Mouse (Mus musculus) lung, embryonic 16.5 days (tissue): ENCODE results near the gene Msi1. TPM values are rescaled to one million over a fixed set of nuclear protein-coding genes. Genes with fewer than 3 reads are reported as not detected.

Source experiments
- ATAC-seq: fragments of 200-750 bp; cut with Nextera tagmentation; 2 replicates; pipeline ENCODE4 v1.8.0; 2017; ENCODE audit warnings: low read depth, mild to moderate bottlenecking, moderate library complexity
- H3K27ac ChIP-seq: fragments of 300-500 bp; sonication (generic); 2 replicates; pipeline ENCODE4 v1.5.1; 2014; ENCODE audit warnings: mild to moderate bottlenecking, control low read depth, low read length
- H3K27me3 ChIP-seq: fragments of 300-500 bp; sonication (generic); 2 replicates; pipeline ENCODE4 v1.6.1; 2014; ENCODE audit warnings: low read depth, low read length, mixed read lengths; ENCODE audit not compliant: control insufficient read depth, insufficient read depth
- H3K36me3 ChIP-seq: fragments of 300-500 bp; sonication (generic); 2 replicates; pipeline ENCODE4 v1.6.1; 2014; ENCODE audit warnings: low read length; ENCODE audit not compliant: control insufficient read depth, insufficient read depth
- H3K4me1 ChIP-seq: fragments of 300-500 bp; sonication (generic); replicated peaks from 2 replicates; pipeline ENCODE4 v1.6.1; 2014; ENCODE audit warnings: low read length, mixed read lengths; ENCODE audit not compliant: control insufficient read depth, insufficient read depth
- H3K4me2 ChIP-seq: fragments of 300-500 bp; sonication (generic); 2 replicates; pipeline ENCODE4 v1.6.1; 2014; ENCODE audit warnings: low read depth, low read length, control low read depth
- H3K4me3 ChIP-seq: fragments of 300-500 bp; sonication (generic); 2 replicates; pipeline ENCODE4 v1.5.1; 2014; ENCODE audit warnings: mild to moderate bottlenecking, low read length, control low read depth
- H3K9ac ChIP-seq: fragments of 300-500 bp; sonication (generic); 2 replicates; pipeline ENCODE4 v1.6.1; 2014; ENCODE audit warnings: low read length, control low read depth
- H3K9me3 ChIP-seq: fragments of 300-500 bp; sonication (generic); 2 replicates; pipeline ENCODE4 v1.6.1; 2016; ENCODE audit warnings: low read length; ENCODE audit not compliant: control insufficient read depth
- WGBS: fragments of 180-500 bp; shearing (Covaris S2); extraction: QIAGEN DNeasy Blood & Tissue Kit; methylation state at CpG from one replicate; pipeline ENCODE4 v1.1.7; 2014; 5-methylcytosine and 5-hydroxymethylcytosine counted together
- polyA plus RNA-seq: library from polyadenylated mRNA; unstranded; fragments of >200 nt; fragmentation: Nextera tagmentation; extraction: Ambion mirVana; gene quantifications from 2 replicates; pipeline ENCODE4 v1.2.1, GENCODE M21; 2015

Gene Msi1
- polyA plus RNA-seq, 1 experiment from 2014 or later: 6.0 TPM

DNA sequence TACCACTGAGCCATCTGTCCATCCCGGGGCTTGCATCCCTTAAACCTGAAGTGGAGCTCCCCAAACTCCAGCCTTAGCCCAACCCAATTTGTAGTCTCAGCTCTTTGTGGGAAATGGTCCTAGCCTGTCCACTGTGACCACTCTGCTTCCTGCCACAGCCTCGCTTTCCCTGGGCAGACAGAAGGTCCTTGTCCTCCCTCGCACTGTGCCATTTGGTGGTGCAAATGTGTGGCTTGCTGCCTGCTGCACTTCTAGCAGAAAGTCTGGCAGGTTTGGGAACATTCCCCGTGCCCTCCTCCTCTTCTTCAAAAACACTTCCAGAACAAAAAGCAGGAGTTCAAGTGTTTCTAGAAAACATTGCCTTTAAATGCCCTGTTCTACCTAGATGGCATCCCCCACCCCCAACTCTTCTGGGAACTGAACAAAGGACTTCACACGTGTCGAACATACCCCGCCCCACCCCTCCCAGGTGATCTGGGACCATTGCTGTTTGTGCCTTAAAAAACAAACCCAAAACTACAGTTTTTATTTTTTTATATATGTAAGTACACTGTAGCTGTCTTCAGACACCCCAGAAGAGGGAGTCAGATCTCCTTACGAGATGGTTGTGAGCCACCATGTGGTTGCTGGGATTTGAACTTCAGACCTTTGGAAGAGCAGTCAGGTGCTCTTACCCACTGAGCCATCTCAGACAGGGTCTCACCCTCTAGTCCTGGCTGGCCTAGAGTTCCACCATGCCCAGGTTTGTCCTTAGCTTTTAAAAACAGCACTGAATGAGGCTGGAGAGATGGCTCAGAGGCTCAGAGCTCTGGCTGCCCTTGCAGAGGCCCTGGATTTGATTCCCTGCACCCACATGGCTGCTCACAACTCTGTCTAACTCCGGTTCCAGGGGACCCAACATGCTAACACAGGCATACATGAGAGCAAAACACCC is 69.2 kb downstream of the Msi1 start:
- 43% methylated on average over 9 of the region's 9 CpGs for WGBS
- H3K36me3 ChIP-seq: no peaks in the 10 kb centered on the region
- no peaks in the 10 kb centered on the region for H3K9me3 ChIP-seq
- ATAC-seq: no peak
- H3K4me1 ChIP-seq: peaks cover 9% of the 10 kb centered on the region
- H3K4me2 ChIP-seq: no peak overlapping the region
- no peak overlapping the region for H3K27ac ChIP-seq
- H3K4me3 ChIP-seq: no peak overlapping the region
- H3K27me3 ChIP-seq: no peaks in the 10 kb centered on the region
- H3K9ac ChIP-seq: no peak overlapping the region

DNA sequence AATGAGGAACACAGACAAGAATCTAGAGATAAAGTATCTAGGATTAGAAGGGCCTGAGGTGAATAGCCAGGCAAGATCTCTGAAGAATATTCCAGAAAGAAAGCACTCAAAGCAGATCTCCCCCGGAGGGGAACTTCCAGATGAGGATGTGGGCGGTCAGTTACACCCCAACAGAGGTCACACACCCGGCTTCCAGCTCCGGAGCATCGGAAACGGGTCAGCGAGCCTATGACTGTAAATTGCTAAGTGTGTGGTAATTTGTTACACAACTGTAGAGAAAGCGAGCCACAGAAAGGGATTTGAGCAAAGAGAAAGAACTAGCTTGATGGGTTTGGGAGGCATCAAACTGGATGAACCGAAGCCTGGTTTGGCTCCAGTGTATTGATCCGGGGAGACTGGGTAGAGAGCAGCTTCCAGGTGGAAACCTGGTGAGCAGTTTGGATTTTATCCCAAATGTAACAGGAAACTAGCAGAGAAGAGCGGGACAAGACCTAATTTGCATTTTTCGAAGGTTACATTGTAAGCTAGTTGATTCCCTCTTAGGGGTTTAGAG is 71.1 kb downstream of the Msi1 start:
- no peak overlapping the region for H3K4me3 ChIP-seq
- no peak overlapping the region for H3K27ac ChIP-seq
- H3K9ac ChIP-seq: no peak overlapping the region
- ATAC-seq: no peak
- H3K36me3 ChIP-seq: no peaks in the 10 kb centered on the region
- H3K9me3 ChIP-seq: no peaks in the 10 kb centered on the region
- 72% methylated on average over 12 of the region's 12 CpGs for WGBS
- H3K4me2 ChIP-seq: no peak overlapping the region
- H3K4me1 ChIP-seq: 0 out of 2 replicates have a peak, but pooled peaks cover 2% of the 10 kb centered on the region
- no peaks in the 10 kb centered on the region for H3K27me3 ChIP-seq

- no peaks in the 10 kb centered on the region for H3K36me3 ChIP-seq
- no peaks in the 10 kb centered on the region for H3K9me3 ChIP-seq
- no peak overlapping the region for H3K27ac ChIP-seq
- no peak overlapping the region for H3K4me3 ChIP-seq
- H3K27me3 ChIP-seq: no peaks in the 10 kb centered on the region
- WGBS: 53% methylated on average over 12 of the region's 12 CpGs
- peaks cover 12% of the 10 kb centered on the region for H3K4me1 ChIP-seq
- no peak overlapping the region for H3K4me2 ChIP-seq
- no peak overlapping the region for H3K9ac ChIP-seq
- no peak for ATAC-seq
Measured at GRCm38 (mm10) chr5:115503035-115503434, 73.6 kb downstream of the Msi1 start.

Other genes with a start within 250 kb of the Msi1 start
- gene Cabp1, start 235.2 kb upstream of the Msi1 start, polyA plus RNA-seq: 1.3 and 1.6 TPM in 2 replicates
- 97.6 and 109 TPM in 2 replicates for gene Pop5, start 193.8 kb upstream of the Msi1 start, polyA plus RNA-seq
- gene Rnf10, start 156.7 kb upstream of the Msi1 start, polyA plus RNA-seq: 115 and 116 TPM in 2 replicates
- 37.9 and 38.6 TPM in 2 replicates for gene Coq5, start 149.9 kb upstream of the Msi1 start, polyA plus RNA-seq
- 1,463 and 1,496 TPM in 2 replicates for gene Dynll1, start 128.6 kb upstream of the Msi1 start, polyA plus RNA-seq
- gene Srsf9, start 102.4 kb upstream of the Msi1 start, polyA plus RNA-seq: 157 and 223 TPM in 2 replicates
- gene Gatc, start 88.4 kb upstream of the Msi1 start, polyA plus RNA-seq: 25.5 and 27.5 TPM in 2 replicates
- gene Triap1, start 88.4 kb upstream of the Msi1 start, polyA plus RNA-seq: 59.2 and 61.4 TPM in 2 replicates
- gene Cox6a1, start 80.6 kb upstream of the Msi1 start, polyA plus RNA-seq: 920 and 937 TPM in 2 replicates
- gene Pla2g1b, start 36.7 kb downstream of the Msi1 start, polyA plus RNA-seq: 9.7 and 9.8 TPM in 2 replicates
- gene Sirt4, start 55.1 kb downstream of the Msi1 start, polyA plus RNA-seq: 28.1 and 31.4 TPM in 2 replicates
- gene Pxn, start 77.1 kb downstream of the Msi1 start, polyA plus RNA-seq: 70.1 and 74.4 TPM in 2 replicates
- 1,507 and 1,565 TPM in 2 replicates for gene Rplp0, start 129.9 kb downstream of the Msi1 start, polyA plus RNA-seq
- gene Gcn1l1, start 135.7 kb downstream of the Msi1 start, polyA plus RNA-seq: 32.9 and 35.1 TPM in 2 replicates
- gene Rab35, start 202.3 kb downstream of the Msi1 start, polyA plus RNA-seq: 4.5 and 7.0 TPM in 2 replicates